Mouse (Mus musculus) layer of hippocampus, adult 11-12 months (tissue): ENCODE measurements around the gene Wnt16.
"Not testable (repeated sequence)": the region's sequence is repeated elsewhere in the genome, so short reads cannot be mapped to it uniquely, and the experiment has no call there.

Experiments
- DNase-seq: peaks from one replicate; pipeline ENCODE4 v3.0.0; 2022; ENCODE audit warnings: low spot score

Wnt16 gene

GRCm38 (mm10) chr6:22288004-22288736 lies at the start of gene Wnt16:
TSS of gene Wnt16 (plus strand) at chr6:22288227.
- peak; percentile 17 for DNase-seq

- DNase-seq: no peak
Observed at GRCm38 (mm10) chr6:22243321-22243720, 44.7 kb upstream of the Wnt16 start.

DNA sequence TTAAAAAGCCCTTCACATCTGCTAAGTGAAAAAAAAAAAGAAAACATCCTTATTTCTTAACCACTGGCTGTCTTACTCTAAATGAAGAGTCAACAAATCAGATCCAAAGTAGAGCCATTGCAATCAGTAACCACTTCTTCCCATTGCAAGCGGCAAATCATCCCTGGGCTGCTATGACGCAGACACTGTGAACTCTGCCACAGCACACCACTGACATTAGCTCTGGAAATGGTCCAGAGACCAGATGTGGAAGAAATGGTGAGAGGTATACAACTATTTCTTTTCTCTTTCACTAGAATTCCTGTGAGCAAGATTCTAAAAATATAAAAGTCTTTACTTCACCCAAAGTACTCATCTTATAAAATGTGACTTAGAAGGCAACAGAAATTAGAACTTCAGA lies 41.3 kb upstream of the Wnt16 start:
- no peak for DNase-seq

DNA sequence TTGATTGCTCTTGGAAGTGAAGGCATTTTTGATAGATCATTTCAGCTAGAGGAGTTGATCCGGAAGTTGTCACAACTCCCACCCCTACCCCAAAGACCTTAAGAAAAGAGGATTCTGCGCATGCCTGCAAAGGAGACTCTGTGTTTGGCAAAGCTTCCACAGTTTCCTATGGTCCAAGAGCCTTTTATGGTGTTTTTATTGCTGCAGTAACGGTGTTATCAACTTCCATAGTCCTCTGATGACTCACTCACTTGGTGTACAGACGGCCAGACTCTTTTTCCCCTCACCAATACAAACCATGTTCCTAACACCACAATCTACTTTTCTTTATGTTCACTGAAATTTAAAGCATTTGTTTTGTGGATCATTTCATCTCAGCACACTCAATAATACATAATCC lies 29.2 kb upstream of the Wnt16 start:
- no peak for DNase-seq

DNA sequence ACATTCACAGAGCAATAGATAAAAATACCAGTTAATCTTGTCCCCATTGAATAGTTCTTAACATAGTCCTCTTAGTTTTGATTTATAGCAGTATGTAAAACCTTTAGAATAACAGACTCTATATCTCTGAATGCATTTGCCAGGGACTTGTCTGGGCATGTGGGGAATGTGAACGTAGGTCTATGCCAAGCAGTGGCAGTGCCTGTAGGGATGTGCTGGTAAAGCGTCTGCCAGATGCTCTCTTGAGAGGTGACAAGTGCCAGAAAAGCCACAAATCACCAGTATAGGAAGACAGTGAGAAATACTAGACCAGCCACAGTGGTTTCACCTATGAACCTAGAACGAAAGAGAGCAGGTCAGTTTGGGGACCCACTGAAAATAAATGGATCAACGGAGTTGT lies 25.5 kb upstream of the Wnt16 start:
- no peak for DNase-seq

- DNase-seq: not testable (repeated sequence)
Observed at GRCm38 (mm10) chr6:22264094-22264493, 23.9 kb upstream of the Wnt16 start.

GRCm38 (mm10) chr6:22266018-22266417 lies 22.0 kb upstream of the Wnt16 start:
- DNase-seq: no peak

GRCm38 (mm10) chr6:22267807-22268667 lies 20.0 kb upstream of the Wnt16 start:
- no peak for DNase-seq

DNA sequence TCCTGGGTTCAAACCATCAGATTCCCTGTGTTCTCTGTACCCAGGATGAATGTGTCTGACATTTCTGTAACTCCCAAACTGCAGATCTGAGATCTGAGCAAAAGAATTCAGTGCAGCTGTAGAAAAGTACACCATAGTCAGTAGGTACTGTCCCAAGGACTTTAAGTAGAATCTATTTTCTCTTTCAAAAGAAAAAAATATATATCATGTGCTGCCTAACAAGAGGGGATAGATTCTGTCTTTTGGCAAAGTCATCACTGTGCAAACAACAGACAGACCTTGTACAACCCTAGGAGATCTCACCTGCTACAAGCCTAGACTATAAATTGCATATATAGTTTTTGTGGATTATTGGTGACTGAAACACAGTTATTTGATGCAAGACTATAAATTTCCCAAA lies 19.4 kb upstream of the Wnt16 start:
- DNase-seq: no peak

- DNase-seq: no peak
Observed at GRCm38 (mm10) chr6:22269840-22270521, 18.0 kb upstream of the Wnt16 start.

GRCm38 (mm10) chr6:22277941-22278340 lies 10.1 kb upstream of the Wnt16 start:
- DNase-seq: no peak

- DNase-seq: peak; percentile 51
Observed at GRCm38 (mm10) chr6:22280217-22280861, 7.7 kb upstream of the Wnt16 start.

GRCm38 (mm10) chr6:22282405-22282804 lies 5.6 kb upstream of the Wnt16 start:
- DNase-seq: no peak

DNA sequence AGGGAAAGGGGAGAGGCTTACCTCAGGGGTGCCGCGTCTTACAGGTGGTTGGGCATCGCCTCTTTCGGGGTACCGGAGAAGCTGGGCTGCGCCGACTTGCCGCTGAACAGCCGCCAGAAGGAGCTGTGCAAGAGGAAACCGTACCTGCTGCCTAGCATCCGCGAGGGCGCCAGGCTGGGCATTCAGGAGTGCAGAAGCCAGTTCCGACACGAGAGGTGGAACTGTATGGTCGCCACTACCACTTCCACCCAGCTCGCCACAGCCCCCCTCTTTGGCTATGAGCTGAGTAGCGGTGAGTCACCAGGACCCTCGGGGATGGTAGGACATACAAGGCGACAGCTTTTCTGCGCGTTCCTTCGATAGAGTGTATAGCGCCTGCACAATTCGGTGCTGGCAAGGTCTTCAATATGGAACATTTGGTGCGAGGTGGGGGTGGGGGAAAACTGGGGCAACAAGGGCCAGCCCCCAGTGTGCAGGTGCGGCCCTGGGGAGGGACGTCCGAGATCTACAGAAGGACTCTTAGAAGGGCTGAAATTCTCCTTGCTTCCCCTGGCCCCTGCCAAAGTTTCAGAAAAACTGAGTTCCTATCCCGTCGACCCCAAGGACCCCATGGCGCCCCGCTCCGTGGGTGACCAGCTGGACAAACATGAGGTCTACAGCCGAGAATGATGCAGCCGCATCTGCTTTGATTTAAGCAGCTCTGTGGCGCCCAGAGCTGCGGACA lies 872 bp downstream of the Wnt16 start:
- no peak for DNase-seq

DNA sequence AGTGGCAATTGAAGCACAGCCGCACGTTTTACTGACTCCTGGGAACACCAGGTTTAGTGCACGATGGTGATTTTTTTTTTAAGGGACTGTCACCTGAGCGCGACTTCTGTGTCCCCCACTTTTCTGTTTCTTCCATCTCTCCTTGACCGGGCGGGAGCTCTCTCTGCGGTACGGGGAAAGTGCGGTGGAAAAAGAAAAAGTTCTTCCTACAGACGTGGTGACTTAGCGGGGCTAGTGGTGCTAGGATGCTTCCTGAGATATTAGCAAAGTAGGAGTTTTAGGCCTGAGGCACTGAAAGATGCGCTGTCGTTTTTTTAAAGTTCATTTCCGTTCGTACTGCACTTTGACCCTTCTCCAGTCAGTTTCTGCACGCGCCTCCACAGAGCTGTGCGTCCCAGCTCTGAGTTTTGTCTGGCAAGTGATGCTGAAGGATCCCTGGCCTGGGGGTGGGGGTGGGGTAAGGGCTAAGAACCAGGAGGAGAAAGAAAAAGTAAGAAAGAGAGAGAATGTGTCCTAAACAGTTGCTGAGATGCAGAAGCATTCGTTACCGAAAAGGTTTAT lies 1.5 kb downstream of the Wnt16 start:
- no peak for DNase-seq

DNA sequence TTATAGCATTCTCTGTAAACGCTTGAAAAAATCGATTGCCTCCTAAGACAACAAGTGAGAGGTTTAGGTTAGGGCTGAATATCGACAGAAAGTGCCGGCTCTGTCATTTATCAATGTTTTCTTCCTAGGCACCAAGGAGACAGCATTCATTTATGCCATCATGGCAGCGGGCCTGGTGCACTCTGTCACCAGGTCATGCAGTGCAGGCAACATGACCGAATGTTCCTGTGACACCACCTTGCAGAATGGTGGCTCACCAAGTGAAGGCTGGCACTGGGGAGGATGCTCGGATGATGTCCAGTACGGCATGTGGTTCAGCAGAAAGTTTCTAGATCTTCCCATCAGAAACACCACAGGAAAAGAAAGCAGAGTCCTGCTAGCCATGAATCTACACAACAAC lies 2.8 kb downstream of the Wnt16 start:
- no peak for DNase-seq

- DNase-seq: no peak
Observed at GRCm38 (mm10) chr6:22292056-22292455, 4.0 kb downstream of the Wnt16 start.

DNA sequence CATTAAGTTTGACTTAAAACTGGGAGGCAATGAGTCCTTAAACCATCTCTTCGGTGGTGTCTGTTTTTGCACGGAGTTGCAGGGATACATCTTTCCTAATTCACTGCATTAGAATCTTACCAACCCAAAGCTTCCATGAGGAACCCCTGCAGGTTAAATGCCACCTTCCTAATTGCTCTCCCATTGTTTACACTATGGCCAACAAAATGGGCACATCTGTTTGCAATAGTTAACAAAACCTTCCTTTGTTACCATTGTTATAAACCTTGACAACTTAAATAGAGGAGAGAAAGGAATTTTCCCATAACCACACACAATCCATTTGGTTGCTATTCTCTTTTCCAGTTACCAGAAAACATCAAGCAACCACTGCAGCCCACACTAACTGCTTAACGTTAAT lies 5.9 kb downstream of the Wnt16 start:
- no peak for DNase-seq

GRCm38 (mm10) chr6:22297028-22297427 lies 9.0 kb downstream of the Wnt16 start:
- DNase-seq: no peak

GRCm38 (mm10) chr6:22298059-22298458 lies 10.0 kb downstream of the Wnt16 start:
- DNase-seq: no peak

GRCm38 (mm10) chr6:22325364-22326072 lies 37.5 kb downstream of the Wnt16 start:
- DNase-seq: peak; percentile 86
